Mouse (Mus musculus) urinary bladder, adult 18-20 months (tissue): Measurements from ENCODE around the gene Fsip1.
"Not testable (repeated sequence)": the region's sequence is repeated elsewhere in the genome, so short reads cannot be mapped to it uniquely, and the experiment has no call there.

ENCODE experiments used
- DNase-seq, 2 experiments: peaks; one replicate each; pipeline ENCODE4 v3.0.0; 2022; ENCODE audit warnings: low spot score in 2 of 2, mixed read lengths in 2 of 2

Fsip1 gene

GRCm38 (mm10) chr2:118174558-118175383 is 82.0 kb downstream of the Fsip1 start:
- no peak for DNase-seq

DNA sequence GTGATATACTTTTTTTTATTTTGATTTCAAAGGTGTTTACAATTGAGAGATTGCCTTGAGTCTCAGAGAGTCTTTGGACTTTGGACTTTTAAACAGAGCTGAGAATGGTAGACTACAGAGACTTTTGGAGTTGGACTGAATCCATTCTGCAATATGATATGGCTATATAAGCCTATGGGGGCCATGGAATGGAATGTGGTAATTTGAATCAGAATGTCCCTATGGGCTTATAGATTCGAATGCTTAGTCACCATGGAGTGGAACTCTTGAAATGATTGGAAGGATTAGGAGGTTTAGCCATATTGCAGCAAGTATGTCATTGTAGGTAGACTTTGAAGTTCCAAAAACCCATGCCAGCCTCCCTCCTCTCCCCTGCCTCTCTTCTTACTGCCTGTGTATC is 88.5 kb downstream of the Fsip1 start:
- DNase-seq: no peak

DNA sequence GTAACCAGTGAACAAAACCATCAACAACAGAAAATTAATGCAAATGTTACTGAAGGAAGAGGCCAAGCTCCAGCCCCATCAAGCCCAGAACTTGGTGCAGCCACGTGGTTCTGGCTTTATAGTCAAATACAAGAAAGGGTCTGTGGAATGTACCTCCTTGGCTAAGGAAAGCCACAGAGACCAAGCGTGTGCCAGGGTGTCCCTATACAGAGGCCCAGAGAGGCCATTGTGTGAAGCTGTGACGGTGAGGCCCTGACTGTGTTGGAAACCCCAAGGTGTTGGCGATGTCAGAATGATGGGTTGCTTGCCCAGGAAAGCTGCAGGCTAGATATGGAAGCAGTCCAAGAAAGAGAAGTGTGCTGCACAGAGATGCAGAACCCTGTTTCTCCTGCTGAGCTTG is 89.0 kb downstream of the Fsip1 start:
- DNase-seq: no peak

- no peak for DNase-seq
These were observed 91.1 kb downstream of the Fsip1 start for GRCm38 (mm10) chr2:118165691-118166090.

DNA sequence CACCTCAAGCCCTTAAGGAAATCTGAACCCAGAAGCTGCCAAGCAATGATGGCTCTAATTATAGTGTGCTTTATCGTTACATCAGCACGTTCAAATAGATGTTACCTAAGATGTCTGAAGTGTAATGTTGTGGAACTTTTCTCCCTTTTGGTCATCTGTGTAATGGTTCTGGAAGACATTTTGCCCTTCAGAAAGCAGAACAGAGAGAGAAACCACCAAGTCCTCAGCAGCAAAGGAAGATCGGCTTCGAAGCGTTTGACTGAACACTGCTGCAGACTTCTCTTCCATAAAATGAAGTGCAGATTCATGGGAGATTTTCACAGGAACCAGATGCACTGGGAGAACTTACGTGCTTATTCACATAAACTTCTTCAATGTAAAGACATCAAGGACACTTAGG is 92.6 kb downstream of the Fsip1 start:
- DNase-seq: no peak

- DNase-seq: no peak
These were observed 94.3 kb downstream of the Fsip1 start for GRCm38 (mm10) chr2:118162486-118162885.

- no peak for DNase-seq
These were observed 95.8 kb downstream of the Fsip1 start for GRCm38 (mm10) chr2:118160991-118161390.

GRCm38 (mm10) chr2:118160547-118160946 is 96.2 kb downstream of the Fsip1 start:
- no peak for DNase-seq

GRCm38 (mm10) chr2:118159126-118159525 is 97.6 kb downstream of the Fsip1 start:
- DNase-seq: no peak

- no peak for DNase-seq
These were observed 98.7 kb downstream of the Fsip1 start for GRCm38 (mm10) chr2:118158095-118158494.

- peak; percentile 7 to 12 for DNase-seq
These were observed 106.8 kb downstream of the Fsip1 start for GRCm38 (mm10) chr2:118149855-118150563.

DNA sequence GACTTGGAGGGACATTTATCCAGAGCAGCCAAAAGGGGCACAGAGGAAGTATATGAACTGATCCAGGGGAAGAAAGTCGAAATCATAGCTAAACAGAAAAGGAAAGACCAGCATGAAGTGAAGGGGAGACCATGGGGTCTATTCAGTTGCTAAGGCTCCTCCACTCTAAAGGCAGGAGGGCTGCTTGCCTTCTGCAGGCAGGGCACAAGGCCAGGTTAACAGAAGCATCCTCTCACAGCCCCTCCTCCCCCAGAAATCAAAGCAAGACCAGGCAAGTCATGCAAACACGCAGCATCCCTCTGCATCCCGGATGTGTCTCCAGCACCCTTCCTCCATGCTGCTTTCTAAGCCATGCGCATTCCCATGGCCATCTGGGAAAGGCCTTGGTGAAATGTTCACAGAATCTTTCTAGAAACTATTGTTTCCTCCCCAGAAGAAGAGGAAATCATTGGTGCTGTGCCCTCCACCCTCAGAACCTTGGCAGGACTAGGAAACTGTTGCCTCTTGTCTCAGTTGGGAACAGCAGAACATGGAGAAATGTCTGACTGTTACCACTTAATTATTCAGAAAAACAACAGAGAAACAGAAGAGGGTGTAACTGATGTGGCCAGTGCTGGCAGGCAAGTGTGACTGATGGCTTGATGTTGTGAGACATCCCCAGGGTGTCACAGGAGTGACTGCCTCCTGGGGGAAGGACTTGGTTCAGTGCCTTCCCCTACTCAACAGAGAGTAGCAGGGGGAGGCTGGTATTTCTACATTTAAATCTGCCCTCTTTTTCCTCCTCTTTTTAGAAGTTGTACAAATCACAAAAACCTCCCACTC is 108.2 kb downstream of the Fsip1 start:
- no peak for DNase-seq

- not testable (repeated sequence) for DNase-seq
These were observed 109.0 kb downstream of the Fsip1 start for GRCm38 (mm10) chr2:118147749-118148148.

DNA sequence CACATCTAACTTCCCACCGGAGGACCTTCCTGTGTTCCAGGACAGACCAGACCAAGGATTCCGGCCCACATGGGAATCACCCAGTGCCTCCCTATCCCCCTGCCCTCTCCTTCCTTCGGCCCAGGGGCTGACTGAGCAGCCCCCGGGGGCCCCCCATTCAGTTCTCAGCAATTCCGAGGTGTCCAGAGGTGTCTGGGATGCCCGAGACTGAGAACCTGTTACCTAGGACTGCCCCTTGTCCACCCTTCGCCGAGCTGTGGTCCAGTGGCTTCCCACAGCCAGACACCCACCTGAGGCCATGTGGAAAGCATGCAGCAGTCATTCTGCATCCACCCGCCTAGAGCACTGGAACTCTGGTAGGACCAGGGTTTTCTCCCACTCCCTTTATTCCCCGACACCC is 115.1 kb downstream of the Fsip1 start:
- no peak for DNase-seq

DNA sequence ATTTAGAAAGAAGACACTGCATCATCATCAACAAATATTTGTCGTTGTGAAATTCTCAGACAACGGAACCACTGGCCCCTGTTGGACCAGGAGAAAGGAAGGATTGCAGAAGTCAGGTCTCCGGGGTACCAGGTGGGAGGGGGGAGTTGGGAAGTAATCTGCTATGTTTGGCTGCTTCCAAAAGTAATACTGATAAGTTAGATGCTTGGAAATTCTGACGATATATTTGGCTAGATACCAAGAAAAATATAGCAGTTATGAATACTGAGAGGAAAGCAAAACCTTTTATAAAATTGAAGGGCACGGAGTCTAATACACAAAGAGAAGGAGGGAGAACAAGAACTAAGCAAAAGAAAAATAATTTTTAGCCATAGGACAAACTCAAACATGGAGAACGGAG is 117.5 kb downstream of the Fsip1 start:
- no peak for DNase-seq

DNA sequence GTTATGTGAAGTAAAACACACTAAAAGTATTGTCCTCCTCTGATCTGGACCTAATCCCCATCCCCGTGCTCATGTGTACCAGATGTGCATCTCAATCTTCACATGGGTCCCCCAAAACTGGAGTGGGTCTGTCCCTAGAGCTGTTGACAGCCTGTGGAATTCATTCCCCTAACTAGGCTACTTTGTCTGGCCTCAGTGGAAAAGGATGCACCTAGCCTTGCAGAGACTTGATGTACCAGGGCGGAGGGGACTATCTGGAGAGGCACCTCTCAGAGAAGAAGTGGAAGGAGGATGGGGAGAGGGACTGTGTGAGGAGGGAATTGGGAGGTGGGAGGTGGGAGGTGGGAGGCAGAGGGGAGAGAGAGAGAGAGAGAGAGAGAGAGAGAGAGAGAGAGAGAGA is 119.0 kb downstream of the Fsip1 start:
- DNase-seq: no peak

GRCm38 (mm10) chr2:118137071-118137470 is 119.7 kb downstream of the Fsip1 start:
- no peak for DNase-seq

DNA sequence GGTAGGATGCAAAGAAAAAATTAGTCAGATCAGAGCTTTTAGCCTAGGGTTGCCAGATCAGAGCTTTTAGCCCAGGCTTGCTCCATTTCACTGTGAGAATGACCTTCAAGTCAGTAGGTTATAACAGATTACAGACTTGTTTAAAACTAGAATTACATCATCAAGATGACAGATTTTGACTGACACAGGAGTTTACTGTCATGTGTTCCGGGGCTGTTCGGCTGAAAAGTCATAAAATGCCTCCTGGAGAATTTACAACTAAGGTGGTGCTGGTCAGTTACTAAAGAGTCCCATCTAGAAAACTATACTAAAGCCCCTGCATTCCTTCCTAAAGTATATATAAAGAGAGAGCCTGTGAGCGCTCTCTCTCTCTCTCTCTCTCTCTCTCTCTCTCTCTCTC is 128.5 kb downstream of the Fsip1 start:
- no peak for DNase-seq

- DNase-seq: no peak
These were observed 129.1 kb downstream of the Fsip1 start for GRCm38 (mm10) chr2:118127516-118128288.

- no peak for DNase-seq
These were observed 130.8 kb downstream of the Fsip1 start for GRCm38 (mm10) chr2:118125943-118126470.
